Mouse (Mus musculus) hindlimb bud, embryonic 11.5 days (tissue): Measurements from ENCODE around the gene Fermt2.

Experiments
- DNase-seq: peaks from one replicate; pipeline ENCODE4 v3.0.0-alpha.2; 2012; ENCODE audit warnings: low read depth, low spot score; ENCODE audit errors: extremely low spot score

The Fermt2 gene

GRCm38 (mm10) chr14:45529411-45530363 is at the start of gene Fermt2:
Gene Fermt2, minus strand, starts transcription at chr14:45530118.
- DNase-seq, result no peak

- DNase-seq, result peak; percentile 66
Measured at GRCm38 (mm10) chr14:45566066-45566937, 36.4 kb upstream of the Fermt2 start.

GRCm38 (mm10) chr14:45565216-45566065 is 35.5 kb upstream of the Fermt2 start:
- no peak for DNase-seq

- DNase-seq, result no peak
Measured at GRCm38 (mm10) chr14:45563577-45563976, 33.7 kb upstream of the Fermt2 start.

- no peak for DNase-seq
Measured at GRCm38 (mm10) chr14:45561681-45562080, 31.8 kb upstream of the Fermt2 start.

GRCm38 (mm10) chr14:45559018-45559417 is 29.1 kb upstream of the Fermt2 start:
- DNase-seq, result no peak

GRCm38 (mm10) chr14:45554336-45554735 is 24.4 kb upstream of the Fermt2 start:
- DNase-seq, result no peak

- no peak for DNase-seq
Measured at GRCm38 (mm10) chr14:45553854-45554253, 23.9 kb upstream of the Fermt2 start.

- no peak for DNase-seq
Measured at GRCm38 (mm10) chr14:45552431-45552830, 22.5 kb upstream of the Fermt2 start.

- DNase-seq, result no peak
Measured at GRCm38 (mm10) chr14:45551121-45551768, 21.3 kb upstream of the Fermt2 start.

GRCm38 (mm10) chr14:45550010-45550647 is 20.2 kb upstream of the Fermt2 start:
- no peak for DNase-seq

GRCm38 (mm10) chr14:45548118-45548517 is 18.2 kb upstream of the Fermt2 start:
- no peak for DNase-seq

GRCm38 (mm10) chr14:45544905-45545304 is 15.0 kb upstream of the Fermt2 start:
- DNase-seq, result no peak

- DNase-seq, result no peak
Measured at GRCm38 (mm10) chr14:45544026-45544425, 14.1 kb upstream of the Fermt2 start.

GRCm38 (mm10) chr14:45539659-45540468 is 9.9 kb upstream of the Fermt2 start:
- DNase-seq, result no peak

- no peak for DNase-seq
Measured at GRCm38 (mm10) chr14:45530364-45531345, 737 bp upstream of the Fermt2 start.

GRCm38 (mm10) chr14:45528861-45529260 is 1.1 kb downstream of the Fermt2 start:
- no peak for DNase-seq

GRCm38 (mm10) chr14:45515771-45516170 is 14.1 kb downstream of the Fermt2 start:
- no peak for DNase-seq
